8 mouse cellular contexts compared by ENCODE assay signal in genomic region chr11:101252941-101253340, GRCm38 (mm10). TPM values are rescaled to one million over a fixed set of nuclear protein-coding genes. Genes with fewer than 3 reads are reported as not detected.
DNase-seq lines count a peak whose midpoint lies in the region; ATAC-seq and TF ChIP-seq lines count a peak whose summit lies in the region.

No protein-coding gene starts in this region.

- no peak for ATAC-seq in hindbrain, embryonic 12.5 days (ENCODE audit: low FRiP score)
- ATAC-seq in midbrain, embryonic 16.5 days, result no peak

- H3K4me1 ChIP-seq in lung, adult 2 months (ENCODE audit: control insufficient read depth, insufficient read depth, low read length), result peaks cover 5% of the 10 kb centered on the region
- H3K4me1 ChIP-seq in embryonic facial prominence, embryonic 10.5 days, result peaks cover 25% of the 10 kb centered on the region
- peaks cover 16% of the 10 kb centered on the region for H3K4me1 ChIP-seq in hindbrain, embryonic 12.5 days
- H3K4me1 ChIP-seq in midbrain, embryonic 16.5 days (ENCODE audit: control insufficient read depth, insufficient read depth, low read length), result peaks cover 17% of the 10 kb centered on the region

- TF ChIP-seq CTCF in lung, adult 2 months (IDR thresholded peaks at IDR 0.05; ENCODE audit: insufficient read depth, low read length), result no peak

- peak overlapping the region; percentile 94 for H3K4me2 ChIP-seq in hindbrain, embryonic 12.5 days (replicated peaks)
- H3K4me2 ChIP-seq in midbrain, embryonic 16.5 days (ENCODE audit: low read length), result peak overlapping the region; percentile 99

- peak overlapping the region; percentile 86 for H3K9ac ChIP-seq in hindbrain, embryonic 12.5 days
- H3K9ac ChIP-seq in midbrain, embryonic 16.5 days (ENCODE audit: low read depth, low read length), result peak overlapping the region; percentile 94

- H3K36me3 ChIP-seq in embryonic facial prominence, embryonic 10.5 days (replicated peaks), result peaks cover 21% of the 10 kb centered on the region
- H3K36me3 ChIP-seq in hindbrain, embryonic 12.5 days, result 0 out of 2 replicates have a peak, but pooled peaks cover 10% of the 10 kb centered on the region
- no peaks in the 10 kb centered on the region for H3K36me3 ChIP-seq in midbrain, embryonic 16.5 days (ENCODE audit: control insufficient read depth, insufficient read depth, low read length)

- WGBS in lung, adult 2 months, result under 1% methylated on average over 7 of the region's 7 CpGs
- WGBS in embryonic facial prominence, embryonic 10.5 days, result 16% methylated on average over 7 of the region's 7 CpGs
- WGBS in hindbrain, embryonic 12.5 days, result 13% methylated on average over 7 of the region's 7 CpGs
- WGBS in midbrain, embryonic 16.5 days, result 10% methylated on average over 7 of the region's 7 CpGs

- H3K27ac ChIP-seq in embryonic facial prominence, embryonic 10.5 days (replicated peaks), result peak overlapping the region; percentile 95
- H3K27ac ChIP-seq in hindbrain, embryonic 12.5 days, result peak overlapping the region; percentile 86; the same call in 1 of the 2 replicates
- peak overlapping the region; percentile 91 for H3K27ac ChIP-seq in midbrain, embryonic 16.5 days (ENCODE audit: low read length)

- H3K27me3 ChIP-seq in embryonic facial prominence, embryonic 10.5 days (replicated peaks; ENCODE audit: low read depth, poor library complexity, severe bottlenecking), result peaks cover 5% of the 10 kb centered on the region
- H3K27me3 ChIP-seq in hindbrain, embryonic 12.5 days, result peaks cover 1% of the 10 kb centered on the region
- H3K27me3 ChIP-seq in midbrain, embryonic 16.5 days (ENCODE audit: control insufficient read depth, insufficient read depth, low read depth, low read length), result peaks cover 4% of the 10 kb centered on the region

- peak overlapping the region; percentile 52 for H3K4me3 ChIP-seq in lung, adult 2 months (replicated peaks; ENCODE audit: extremely low read depth, low read depth, low read length)
- H3K4me3 ChIP-seq in embryonic facial prominence, embryonic 10.5 days, result peak overlapping the region; percentile 95
- H3K4me3 ChIP-seq in hindbrain, embryonic 12.5 days, result peak overlapping the region; percentile 79
- H3K4me3 ChIP-seq in midbrain, embryonic 16.5 days (ENCODE audit: low read depth, low read length), result peak overlapping the region; percentile 70

- no peaks in the 10 kb centered on the region for H3K9me3 ChIP-seq in embryonic facial prominence, embryonic 10.5 days
- H3K9me3 ChIP-seq in hindbrain, embryonic 12.5 days (replicated peaks), result no peaks in the 10 kb centered on the region
- no peaks in the 10 kb centered on the region for H3K9me3 ChIP-seq in midbrain, embryonic 16.5 days (replicated peaks; ENCODE audit: control insufficient read depth, low read length, poor library complexity, severe bottlenecking)

- TF ChIP-seq POLR2A in lung, adult 2 months (IDR thresholded peaks at IDR 0.05; ENCODE audit: borderline replicate concordance, extremely low read depth, low read depth, low read length), result no peak

- DNase-seq in lung, adult 2 months, result no peak
- no peak for DNase-seq in lung, postnatal 14 days
- DNase-seq in embryonic facial prominence, embryonic 10.5 days (ENCODE audit: low spot score), result no peak
- no peak for DNase-seq in frontal cortex, postnatal 10 days (ENCODE audit: low spot score in 2 of 2)
- DNase-seq in left cerebral cortex, adult 8-10 months (ENCODE audit: low spot score in 2 of 2), result no peak
- DNase-seq in left cerebral cortex, adult 11 months (ENCODE audit: low spot score), result no peak

RNA-seq across cellular contexts. Expression of gene Vps25, which starts 0.6 kb away (rescaled TPM):
- polyA plus RNA-seq in lung, adult 2 months (2012; rRNA removed), result 82.9 and 97.4 TPM in 2 replicates
- polyA plus RNA-seq in embryonic facial prominence, embryonic 10.5 days (2016; fragmentation: Nextera tagmentation; extraction: Ambion mirVana), result 124 TPM in 2 replicates
- 90.9 and 97.4 TPM in 2 replicates for polyA plus RNA-seq in hindbrain, embryonic 12.5 days (2016; fragmentation: Nextera tagmentation; extraction: Ambion mirVana)
- polyA plus RNA-seq in midbrain, embryonic 16.5 days (2015; fragmentation: Nextera tagmentation; extraction: Ambion mirVana), result 115 and 119 TPM in 2 replicates
- 10 to 100 TPM; 56.7 to 70.0 (median 65.8) TPM for total RNA-seq in left cerebral cortex, adult 8-10 months (2022)

RNA-seq across cellular contexts. Expression of gene Ramp2, which starts 7.1 kb away (rescaled TPM):
- polyA plus RNA-seq in lung, adult 2 months (2012; rRNA removed), result 710 and 828 TPM in 2 replicates
- 66.4 and 68.4 TPM in 2 replicates for polyA plus RNA-seq in embryonic facial prominence, embryonic 10.5 days (2016; fragmentation: Nextera tagmentation; extraction: Ambion mirVana)
- 60.1 and 62.2 TPM in 2 replicates for polyA plus RNA-seq in hindbrain, embryonic 12.5 days (2016; fragmentation: Nextera tagmentation; extraction: Ambion mirVana)
- polyA plus RNA-seq in midbrain, embryonic 16.5 days (2015; fragmentation: Nextera tagmentation; extraction: Ambion mirVana), result 79.5 and 83.8 TPM in 2 replicates
- total RNA-seq in left cerebral cortex, adult 8-10 months (2022), result 10 to 100 TPM; 32.9 to 51.1 (median 37.6) TPM

RNA-seq across cellular contexts. Expression of gene Wnk4, which starts 7.4 kb away (rescaled TPM):
- polyA plus RNA-seq in lung, adult 2 months (2012; rRNA removed), result 6.5 and 10.4 TPM in 2 replicates
- 6.0 and 8.3 TPM in 2 replicates for polyA plus RNA-seq in embryonic facial prominence, embryonic 10.5 days (2016; fragmentation: Nextera tagmentation; extraction: Ambion mirVana)
- polyA plus RNA-seq in hindbrain, embryonic 12.5 days (2016; fragmentation: Nextera tagmentation; extraction: Ambion mirVana), result 8.5 and 9.5 TPM in 2 replicates
- polyA plus RNA-seq in midbrain, embryonic 16.5 days (2015; fragmentation: Nextera tagmentation; extraction: Ambion mirVana), result 6.4 and 7.4 TPM in 2 replicates
- total RNA-seq in left cerebral cortex, adult 8-10 months (2022), result 10 to 100 TPM; 11.1 to 12.2 (median 11.6) TPM

RNA-seq across cellular contexts. Expression of gene Cntd1, which starts 25.9 kb away (rescaled TPM):
- polyA plus RNA-seq in lung, adult 2 months (2012; rRNA removed), result 0.22 and 0.59 TPM in 2 replicates
- 1.3 and 1.4 TPM in 2 replicates for polyA plus RNA-seq in embryonic facial prominence, embryonic 10.5 days (2016; fragmentation: Nextera tagmentation; extraction: Ambion mirVana)
- polyA plus RNA-seq in hindbrain, embryonic 12.5 days (2016; fragmentation: Nextera tagmentation; extraction: Ambion mirVana), result 1.5 TPM in 2 replicates
- polyA plus RNA-seq in midbrain, embryonic 16.5 days (2015; fragmentation: Nextera tagmentation; extraction: Ambion mirVana), result 0.71 and 0.80 TPM in 2 replicates
- under 1 TPM; 0.25 to 0.55 (median 0.35) TPM for total RNA-seq in left cerebral cortex, adult 8-10 months (2022)

RNA-seq across cellular contexts. Expression of gene Coa3, which starts 26.0 kb away (rescaled TPM):
- 194 and 283 TPM in 2 replicates for polyA plus RNA-seq in lung, adult 2 months (2012; rRNA removed)
- 200 and 203 TPM in 2 replicates for polyA plus RNA-seq in embryonic facial prominence, embryonic 10.5 days (2016; fragmentation: Nextera tagmentation; extraction: Ambion mirVana)
- 195 and 210 TPM in 2 replicates for polyA plus RNA-seq in hindbrain, embryonic 12.5 days (2016; fragmentation: Nextera tagmentation; extraction: Ambion mirVana)
- polyA plus RNA-seq in midbrain, embryonic 16.5 days (2015; fragmentation: Nextera tagmentation; extraction: Ambion mirVana), result 208 and 224 TPM in 2 replicates
- total RNA-seq in left cerebral cortex, adult 8-10 months (2022), result 100 to 1,000 TPM in 2 of 4 experiments, 10 to 100 TPM in 2; 95.8 to 105 (median 101) TPM
